Mouse (Mus musculus) embryonic facial prominence, embryonic 10.5 days (tissue): Measurements from ENCODE around the gene Tpr. TPM values are rescaled to one million over a fixed set of nuclear protein-coding genes. Genes with fewer than 3 reads are reported as not detected.

Experiments
- DNase-seq: peaks from one replicate; pipeline ENCODE4 v3.0.0-alpha.2; 2017; ENCODE audit warnings: low spot score
- H3K27ac ChIP-seq: fragments of 300-500 bp; sonication (generic); replicated peaks from 2 replicates; pipeline ENCODE4 v1.5.1; 2016; ENCODE audit warnings: mild to moderate bottlenecking
- H3K27me3 ChIP-seq: fragments of 300-500 bp; sonication (generic); replicated peaks from 2 replicates; pipeline ENCODE4 v1.6.1; 2016; ENCODE audit warnings: low read depth, mild to moderate bottlenecking; ENCODE audit not compliant: poor library complexity, severe bottlenecking
- H3K36me3 ChIP-seq: fragments of 300-500 bp; sonication (generic); replicated peaks from 2 replicates; pipeline ENCODE4 v1.6.1; 2016; ENCODE audit warnings: mild to moderate bottlenecking, moderate library complexity
- H3K4me1 ChIP-seq: fragments of 300-500 bp; sonication (generic); 2 replicates; pipeline ENCODE4 v1.6.1; 2016
- H3K4me3 ChIP-seq: fragments of 300-500 bp; sonication (generic); 2 replicates; pipeline ENCODE4 v1.5.1; 2016; ENCODE audit warnings: mild to moderate bottlenecking, moderate library complexity
- H3K9me3 ChIP-seq: fragments of 300-500 bp; sonication (generic); 2 replicates; pipeline ENCODE4 v1.6.1; 2016; ENCODE audit warnings: mild to moderate bottlenecking
- WGBS: fragments of 180-500 bp; shearing (Covaris S2); methylation state at CpG from one replicate; pipeline ENCODE4 v1.1.7; 2016; 5-methylcytosine and 5-hydroxymethylcytosine counted together
- polyA plus RNA-seq: library from polyadenylated mRNA; unstranded; fragments of >200 nt; fragmentation: Nextera tagmentation; extraction: Ambion mirVana; gene quantifications from 2 replicates; pipeline ENCODE4 v1.2.1, GENCODE M21; 2016

Gene Tpr
- polyA plus RNA-seq, 1 experiment from 2014 or later, result 186 TPM

DNA sequence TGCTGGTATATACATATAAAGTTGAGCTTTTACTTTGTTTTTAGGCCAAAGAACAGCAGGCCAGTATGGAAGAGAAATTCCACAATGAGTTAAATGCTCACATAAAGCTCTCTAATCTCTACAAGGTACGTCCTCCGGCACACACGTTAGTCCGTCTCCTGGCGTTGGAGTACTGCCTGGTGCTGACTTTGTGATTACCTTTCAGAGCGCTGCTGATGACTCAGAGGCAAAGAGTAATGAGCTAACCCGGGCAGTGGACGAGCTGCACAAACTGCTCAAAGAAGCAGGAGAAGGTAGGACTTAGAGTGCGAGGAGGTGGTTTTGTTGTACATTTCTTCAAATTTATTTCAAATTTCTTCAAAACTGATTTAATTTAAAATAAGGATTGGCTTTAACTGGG is 14.6 kb downstream of the Tpr start:
- no peaks in the 10 kb centered on the region for H3K4me1 ChIP-seq
- WGBS, result 95% methylated on average over 9 of the region's 9 CpGs
- DNase-seq, result no peak
- H3K27ac ChIP-seq, result no peak overlapping the region
- H3K36me3 ChIP-seq, result peaks cover 96% of the 10 kb centered on the region
- H3K4me3 ChIP-seq, result no peak overlapping the region
- H3K9me3 ChIP-seq, result no peaks in the 10 kb centered on the region
- H3K27me3 ChIP-seq, result no peaks in the 10 kb centered on the region

DNA sequence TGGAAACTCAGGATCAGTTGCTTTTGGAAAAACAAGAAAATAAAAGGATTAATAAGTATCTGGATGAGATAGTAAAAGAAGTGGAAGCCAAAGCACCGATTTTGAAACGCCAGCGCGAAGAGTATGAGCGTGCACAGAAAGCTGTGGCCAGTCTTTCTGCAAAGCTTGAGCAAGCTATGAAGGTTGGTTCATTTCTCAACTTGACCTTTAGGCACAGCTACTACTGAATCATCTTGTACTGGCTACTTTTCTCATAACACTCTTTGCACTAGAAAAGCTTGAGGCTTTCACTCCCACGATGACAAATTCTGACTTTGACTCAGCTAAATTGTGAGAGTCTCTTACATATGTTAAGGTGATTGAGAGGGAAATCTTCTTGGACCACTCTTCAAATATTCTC is 17.4 kb downstream of the Tpr start:
- H3K36me3 ChIP-seq, result peaks cover 98% of the 10 kb centered on the region
- H3K4me3 ChIP-seq, result no peak overlapping the region
- DNase-seq, result no peak
- WGBS, result 96% methylated on average over 6 of the region's 6 CpGs
- H3K9me3 ChIP-seq, result no peaks in the 10 kb centered on the region
- no peaks in the 10 kb centered on the region for H3K4me1 ChIP-seq
- H3K27ac ChIP-seq, result no peak overlapping the region
- H3K27me3 ChIP-seq, result no peaks in the 10 kb centered on the region

DNA sequence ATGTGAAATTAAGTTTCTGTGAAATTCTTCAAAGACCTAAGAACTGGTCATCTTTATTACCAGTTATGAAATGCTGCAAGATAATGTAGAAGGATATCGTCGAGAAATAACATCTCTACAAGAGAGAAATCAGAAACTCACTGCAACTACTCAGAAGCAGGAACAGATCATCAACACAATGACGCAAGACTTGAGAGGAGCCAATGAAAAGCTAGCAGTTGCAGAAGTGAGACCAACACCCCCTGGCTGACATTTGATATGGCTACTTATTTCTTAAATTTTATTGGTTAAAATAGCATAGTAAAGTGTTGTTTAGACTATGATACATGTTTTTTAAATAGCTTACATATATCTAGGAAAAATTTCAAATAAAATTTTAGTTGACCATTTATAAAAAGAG is 23.4 kb downstream of the Tpr start:
- Histone ChIP-seq H3K36me3 (peaks cover 96% of the 10 kb centered on the region), H3K9me3 (no peaks in the 10 kb centered on the region), H3K4me3 (no peak overlapping the region), H3K4me1 (no peaks in the 10 kb centered on the region), H3K27me3 (no peaks in the 10 kb centered on the region), H3K27ac (no peak overlapping the region)
- no peak for DNase-seq
- 94% methylated on average over 3 of the region's 3 CpGs for WGBS

DNA sequence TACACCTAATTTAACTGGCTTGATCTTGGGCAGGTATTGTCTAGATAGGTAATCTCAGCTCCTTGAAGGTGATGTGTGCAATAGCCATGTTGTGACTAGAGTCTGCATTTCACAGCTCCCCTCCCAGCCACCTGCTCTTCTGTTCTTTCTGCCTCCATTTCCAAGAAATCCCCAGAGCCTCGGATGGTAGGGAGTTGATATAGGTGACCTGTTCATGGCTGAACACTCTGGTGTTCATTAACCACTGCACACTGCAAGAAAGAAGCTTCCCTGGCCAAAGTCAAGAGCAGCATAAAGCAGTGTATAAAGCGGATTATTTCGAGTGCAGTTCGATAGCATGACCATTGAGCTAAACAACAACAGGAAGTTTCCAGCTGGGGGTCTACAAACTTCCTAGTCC is 25.8 kb downstream of the Tpr start:
- WGBS, result 95% methylated on average over 4 of the region's 4 CpGs
- H3K9me3 ChIP-seq, result no peaks in the 10 kb centered on the region
- no peak for DNase-seq
- H3K27me3 ChIP-seq, result no peaks in the 10 kb centered on the region
- H3K36me3 ChIP-seq, result peaks cover 98% of the 10 kb centered on the region
- H3K4me3 ChIP-seq, result no peak overlapping the region
- H3K27ac ChIP-seq, result no peak overlapping the region
- no peaks in the 10 kb centered on the region for H3K4me1 ChIP-seq

DNA sequence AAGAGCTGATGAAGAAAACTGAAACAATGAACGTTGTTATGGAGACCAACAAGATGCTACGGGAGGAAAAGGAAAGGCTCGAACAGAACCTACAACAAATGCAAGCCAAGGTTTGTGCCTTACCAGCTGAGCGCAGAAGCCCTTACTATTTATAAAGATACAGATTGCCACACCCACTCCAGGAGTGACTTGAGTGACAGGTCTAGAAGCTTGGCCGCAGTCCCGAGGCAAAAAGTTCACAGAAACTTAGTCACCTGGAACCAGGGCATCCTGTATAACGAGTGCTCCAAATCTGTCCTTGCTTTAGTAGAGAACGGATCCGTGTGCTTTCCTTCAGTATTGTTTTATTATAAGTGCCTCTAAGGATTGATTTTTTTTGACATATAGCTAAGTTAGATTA is 33.0 kb downstream of the Tpr start:
- Histone ChIP-seq H3K9me3 (no peaks in the 10 kb centered on the region), H3K4me1 (no peaks in the 10 kb centered on the region), H3K4me3 (no peak overlapping the region), H3K27me3 (no peaks in the 10 kb centered on the region), H3K36me3 (peaks cover 98% of the 10 kb centered on the region), H3K27ac (no peak overlapping the region)
- 90% methylated on average over 9 of the region's 9 CpGs for WGBS
- DNase-seq, result no peak

DNA sequence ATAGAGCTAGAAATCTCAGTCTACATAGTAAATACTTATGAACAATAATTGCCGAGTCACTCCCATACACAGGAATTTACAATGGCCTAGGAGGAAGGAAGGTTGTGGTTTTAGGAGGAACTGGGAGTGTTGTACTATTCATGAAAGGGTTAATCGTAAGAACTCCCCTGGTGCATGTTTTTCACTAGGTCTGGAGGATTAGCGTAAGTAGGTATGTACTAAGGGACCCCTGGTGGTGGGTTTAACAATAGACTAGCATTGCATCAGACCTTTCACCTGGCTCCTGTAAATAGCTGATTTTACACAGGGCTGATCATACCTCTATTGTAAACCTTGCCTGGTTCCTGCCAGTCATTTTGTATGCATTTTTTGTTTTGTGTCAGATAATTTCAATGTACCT is 33.6 kb downstream of the Tpr start:
- H3K4me3 ChIP-seq, result no peak overlapping the region
- no peak for DNase-seq
- H3K27ac ChIP-seq, result no peak overlapping the region
- WGBS, result 72% methylated on average over 3 of the region's 3 CpGs
- H3K4me1 ChIP-seq, result no peaks in the 10 kb centered on the region
- H3K9me3 ChIP-seq, result no peaks in the 10 kb centered on the region
- no peaks in the 10 kb centered on the region for H3K27me3 ChIP-seq
- H3K36me3 ChIP-seq, result peaks cover 100% of the 10 kb centered on the region

DNA sequence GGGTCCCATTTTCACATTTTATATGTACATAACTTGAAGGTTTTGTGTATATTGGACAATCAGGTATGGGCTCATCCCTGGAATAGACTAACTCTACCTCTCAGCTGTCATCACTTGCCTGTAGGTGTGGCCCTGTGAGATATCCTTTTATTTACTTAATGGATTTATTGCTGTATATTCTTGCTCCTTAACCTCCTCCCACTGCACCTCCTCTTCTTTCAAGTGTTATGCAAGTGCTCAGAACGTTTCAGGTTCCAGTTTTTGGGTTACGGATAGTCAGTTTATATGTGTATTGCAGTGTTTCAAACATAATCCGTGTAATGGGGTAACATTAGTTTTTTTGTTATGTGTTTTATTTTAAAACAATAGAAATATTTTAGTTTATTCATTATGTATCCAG is 46.0 kb downstream of the Tpr start:
- DNase-seq, result no peak
- WGBS, result 92% methylated on average over 3 of the region's 3 CpGs
- H3K27ac ChIP-seq, result no peak overlapping the region
- no peak overlapping the region for H3K4me3 ChIP-seq
- H3K9me3 ChIP-seq, result no peaks in the 10 kb centered on the region
- H3K36me3 ChIP-seq, result peaks cover 99% of the 10 kb centered on the region
- no peaks in the 10 kb centered on the region for H3K4me1 ChIP-seq
- H3K27me3 ChIP-seq, result no peaks in the 10 kb centered on the region

DNA sequence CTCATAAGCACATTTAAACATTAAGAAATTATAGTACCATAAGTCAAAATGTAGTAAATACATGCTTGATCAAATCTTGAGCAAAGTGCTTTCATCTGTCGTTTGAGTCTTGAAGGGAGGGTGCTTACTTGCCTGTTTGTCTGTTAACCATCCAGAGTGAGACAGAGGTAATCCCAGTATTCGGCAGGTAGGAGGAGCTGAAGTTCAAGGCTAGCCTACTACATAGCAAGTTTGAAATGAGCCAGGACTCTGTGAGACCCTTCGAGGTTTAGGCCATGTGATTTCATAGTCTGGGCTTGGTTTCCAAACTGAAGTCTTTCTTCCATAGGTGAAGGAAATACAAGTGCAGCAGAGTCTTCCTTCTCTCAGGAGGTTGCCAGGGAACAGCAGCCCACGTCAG is 49.1 kb downstream of the Tpr start:
- 84% methylated on average over 4 of the region's 4 CpGs for WGBS
- Histone ChIP-seq H3K4me1 (no peaks in the 10 kb centered on the region), H3K4me3 (no peak overlapping the region), H3K36me3 (peaks cover 99% of the 10 kb centered on the region), H3K27ac (no peak overlapping the region), H3K27me3 (no peaks in the 10 kb centered on the region), H3K9me3 (no peaks in the 10 kb centered on the region)
- no peak for DNase-seq

DNA sequence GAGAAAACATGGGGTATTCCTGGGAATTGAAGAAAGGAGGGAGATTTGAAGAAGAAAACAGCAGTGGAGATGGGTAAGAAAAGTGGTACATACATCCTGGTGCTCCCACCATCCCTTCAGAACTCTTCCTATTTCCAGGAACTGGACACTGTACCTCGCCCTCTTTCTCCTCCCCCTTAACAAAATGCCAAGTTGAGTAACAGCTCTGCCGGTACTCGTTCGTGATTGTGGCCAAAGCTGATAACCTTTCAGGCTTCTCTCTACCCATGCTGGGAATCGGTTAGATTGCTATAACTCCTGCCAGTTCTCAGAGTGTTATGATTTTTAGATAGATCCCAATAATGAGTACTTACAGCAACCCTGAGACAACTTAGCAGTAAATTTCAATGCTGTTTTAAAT is 66.3 kb downstream of the Tpr start:
- Histone ChIP-seq H3K4me1 (no peaks in the 10 kb centered on the region; the same call in 1 of the 2 replicates), H3K4me3 (no peak overlapping the region), H3K27me3 (no peaks in the 10 kb centered on the region), H3K9me3 (no peaks in the 10 kb centered on the region), H3K36me3 (no peaks in the 10 kb centered on the region), H3K27ac (no peak overlapping the region)
- DNase-seq, result no peak
- 92% methylated on average over 5 of the region's 5 CpGs for WGBS

DNA sequence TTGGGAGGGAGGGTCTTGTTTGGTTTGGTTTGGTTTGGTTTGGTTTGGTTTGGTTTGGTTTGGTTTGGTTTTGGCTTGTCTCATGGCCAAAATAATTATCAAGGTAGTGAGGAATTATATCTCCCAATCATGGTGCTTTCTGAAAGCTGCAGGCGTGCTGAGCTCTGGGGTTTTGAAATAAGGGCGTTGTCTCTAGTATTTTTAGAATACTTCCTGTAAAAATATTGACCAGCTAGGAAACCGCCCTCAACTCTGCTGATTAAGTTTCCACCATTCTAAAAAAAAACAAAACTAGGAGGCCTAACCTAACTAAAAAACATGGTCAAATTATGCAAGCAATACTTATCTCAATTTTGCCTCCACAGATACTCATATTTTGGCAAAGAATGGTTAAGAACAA is 67.0 kb downstream of the Tpr start:
- WGBS, result 83% methylated on average over 3 of the region's 3 CpGs
- DNase-seq, result no peak

DNA sequence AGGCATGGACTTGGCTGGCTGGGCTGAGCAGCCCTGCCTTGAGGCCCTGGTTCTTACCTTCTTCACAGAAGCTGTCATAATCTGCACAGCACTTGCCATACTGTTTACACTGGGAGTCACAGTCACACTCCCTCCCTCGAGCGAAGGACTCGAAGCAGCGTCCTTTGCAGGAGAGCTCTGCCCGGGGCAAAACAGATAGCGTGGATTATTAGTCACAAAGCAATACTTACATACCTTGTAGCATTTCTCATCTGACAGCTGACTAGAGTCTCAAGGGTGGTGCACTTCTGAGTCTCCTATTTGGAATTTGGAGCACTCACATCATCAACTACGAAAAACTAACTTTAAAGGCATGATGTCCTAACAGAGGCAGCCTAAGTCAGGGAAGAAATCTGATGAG is 68.0 kb downstream of the Tpr start:
- no peak for DNase-seq
- Histone ChIP-seq H3K36me3 (no peaks in the 10 kb centered on the region), H3K27ac (no peak overlapping the region), H3K4me3 (no peak overlapping the region), H3K4me1 (no peaks in the 10 kb centered on the region; the same call in 1 of the 2 replicates), H3K9me3 (no peaks in the 10 kb centered on the region), H3K27me3 (no peaks in the 10 kb centered on the region)
- 66% methylated on average over 7 of the region's 7 CpGs for WGBS

More for the DNA sequence above, 67.0 kb downstream of the Tpr start:
- Histone ChIP-seq H3K4me1 (no peaks in the 10 kb centered on the region; the same call in 1 of the 2 replicates), H3K27me3 (no peaks in the 10 kb centered on the region), H3K27ac (no peak overlapping the region), H3K36me3 (no peaks in the 10 kb centered on the region), H3K4me3 (no peak overlapping the region), H3K9me3 (no peaks in the 10 kb centered on the region)

DNA sequence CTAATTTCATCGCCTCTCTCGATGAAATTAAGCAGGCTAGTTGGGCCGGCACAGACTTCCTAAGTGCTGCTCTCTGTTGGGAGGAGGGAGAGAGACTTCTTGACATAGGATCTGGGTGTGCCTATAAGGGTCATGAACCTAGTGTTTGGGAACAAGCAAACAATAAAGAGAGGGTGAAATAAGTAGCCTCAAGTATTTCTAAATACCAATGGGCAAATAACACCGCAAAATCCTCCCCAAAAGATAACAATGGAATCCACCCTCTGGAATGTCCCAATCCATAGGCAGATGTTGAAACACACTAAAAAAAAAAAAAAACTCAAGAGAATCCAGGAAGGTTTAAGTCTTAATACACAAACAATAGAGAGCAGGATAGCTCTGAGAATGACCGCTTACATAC is 70.4 kb downstream of the Tpr start:
- Histone ChIP-seq H3K4me3 (no peak overlapping the region), H3K9me3 (no peaks in the 10 kb centered on the region), H3K4me1 (no peaks in the 10 kb centered on the region; the same call in 1 of the 2 replicates), H3K36me3 (no peaks in the 10 kb centered on the region), H3K27me3 (no peaks in the 10 kb centered on the region), H3K27ac (no peak overlapping the region)
- WGBS, result 71% methylated on average over 5 of the region's 5 CpGs
- no peak for DNase-seq

DNA sequence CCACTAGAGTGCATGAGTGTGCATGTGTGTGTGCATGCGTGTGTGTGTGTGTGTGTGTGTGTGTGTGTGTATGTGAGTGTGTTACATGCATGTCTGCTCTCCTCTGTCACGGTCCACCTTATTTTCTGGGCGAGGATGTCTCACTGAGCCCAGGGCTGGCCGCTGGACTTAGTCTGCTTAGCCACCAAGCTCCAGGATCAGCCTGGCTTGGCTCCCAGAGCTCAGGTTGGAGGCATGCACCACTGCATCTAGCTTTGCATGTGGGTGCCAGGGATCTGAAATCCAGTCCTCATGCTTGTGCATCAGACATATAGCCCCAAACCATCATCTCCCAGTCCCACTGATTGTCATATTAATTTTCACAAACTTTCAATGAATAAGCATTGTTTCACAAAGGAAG is 71.1 kb downstream of the Tpr start:
- WGBS, result 87% methylated on average over 4 of the region's 4 CpGs
- Histone ChIP-seq H3K27ac (no peak overlapping the region), H3K27me3 (no peaks in the 10 kb centered on the region), H3K36me3 (no peaks in the 10 kb centered on the region), H3K9me3 (no peaks in the 10 kb centered on the region), H3K4me1 (no peaks in the 10 kb centered on the region; the same call in 1 of the 2 replicates), H3K4me3 (no peak overlapping the region)
- no peak for DNase-seq

DNA sequence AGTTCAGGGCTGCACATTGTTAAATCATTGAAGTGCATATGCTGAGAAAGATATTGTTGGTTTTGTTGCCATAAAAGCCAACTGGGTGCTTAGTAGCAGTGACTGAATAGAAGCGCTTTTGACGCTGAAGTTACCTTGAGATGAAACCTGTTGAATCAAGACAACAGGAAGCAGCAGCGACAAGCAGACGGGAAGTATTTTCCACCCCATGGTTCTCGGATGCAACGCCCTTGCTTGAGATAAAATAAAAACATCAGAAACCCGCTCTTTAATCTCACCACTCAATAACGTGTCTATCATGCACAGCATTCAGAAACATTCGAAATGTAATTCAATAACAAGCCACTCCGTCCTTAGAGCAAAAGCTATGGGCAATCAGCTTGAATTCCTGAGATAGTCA is 72.7 kb downstream of the Tpr start:
- H3K27me3 ChIP-seq, result no peaks in the 10 kb centered on the region
- 89% methylated on average over 10 of the region's 10 CpGs for WGBS
- peaks cover 4% of the 10 kb centered on the region; the same call in 1 of the 2 replicates for H3K4me1 ChIP-seq
- H3K4me3 ChIP-seq, result no peak overlapping the region
- H3K36me3 ChIP-seq, result no peaks in the 10 kb centered on the region
- no peak overlapping the region for H3K27ac ChIP-seq
- no peak for DNase-seq
- no peaks in the 10 kb centered on the region for H3K9me3 ChIP-seq
